Mouse (Mus musculus): Measurements from ENCODE around the gene Tnpo3. TPM values are rescaled to one million over a fixed set of nuclear protein-coding genes. Genes with fewer than 3 reads are reported as not detected.

The Tnpo3 gene
- total and polyA plus RNA-seq, 3 experiments, result 64.9 to 148 (median 139) TPM

- no peak for TF ChIP-seq ZNF384 (IDR thresholded peaks at IDR 0.05; ENCODE audit: low read depth, low read length)
- TF ChIP-seq RCOR1 (IDR thresholded peaks at IDR 0.05; ENCODE audit: low read depth, low read length), result no peak
- no peak for TF ChIP-seq TAL1 (IDR thresholded peaks at IDR 0.05; ENCODE audit: low read length)
- TF ChIP-seq ETS1 (IDR thresholded peaks at IDR 0.05; ENCODE audit: low read depth, low read length), result no peak
- Histone ChIP-seq H3K4me1 (ENCODE audit: control insufficient read depth in 1 of 2, insufficient read depth in 2 of 2, low read length in 2 of 2) (peaks cover 4 to 20% of the 10 kb centered on the region in 2 experiments), H3K79me2 (ENCODE audit: control insufficient read depth, insufficient read depth, low read length, poor library complexity) (no peaks in the 10 kb centered on the region; the same call in 1 of the 2 replicates), H3K9me3 (replicated peaks; ENCODE audit: insufficient read depth, low read length) (no peaks in the 10 kb centered on the region), H3K36me3 (ENCODE audit: control insufficient read depth in 1 of 2, insufficient read depth in 2 of 2, low read length in 2 of 2) (peaks cover 0 to 14% of the 10 kb centered on the region in 2 experiments; a peak in 2 of 4 replicates), H3K9ac (ENCODE audit: control insufficient read depth, low read depth, low read length, poor library complexity, severe bottlenecking) (peak overlapping the region; percentile 83), H3K27me3 (ENCODE audit: control insufficient read depth in 1 of 2, insufficient read depth in 2 of 2, low read length in 2 of 2) (peaks cover 0 to 3% of the 10 kb centered on the region in 2 experiments; a peak in 2 of 4 replicates), H3K4me3 (ENCODE audit: control insufficient read depth in 1 of 2, insufficient read depth in 1 of 2, low read depth in 2 of 2, low read length in 2 of 2) (peak overlapping the region; percentile 75 to 83), H3K27ac (ENCODE audit: control insufficient read depth, low read depth, low read length) (no peak overlapping the region)
- no peak for DNase-seq (ENCODE audit: low read depth, low spot score)
These were observed 82.1 kb downstream of the Tnpo3 start for GRCm38 (mm10) chr6:29527361-29528164.

GRCm38 (mm10) chr6:29526281-29527251 is 83.1 kb downstream of the Tnpo3 start, which contains the start of gene Irf5:
TSS of gene Irf5 (plus strand) at chr6:29526625.
- TF ChIP-seq MAZ (IDR thresholded peaks at IDR 0.05; ENCODE audit: low read depth, low read length) (no peak), ELF1 (IDR thresholded peaks at IDR 0.05; ENCODE audit: low read depth, low read length) (peak; percentile 70; the same call in 1 of the 2 replicates), POLR2A (IDR thresholded peaks at IDR 0.05; ENCODE audit: control insufficient read depth in 1 of 2, insufficient read depth in 1 of 2, low read depth in 1 of 2, low read length in 2 of 2, poor library complexity in 1 of 2) (peak; percentile 24 to 46; a peak in 3 of 4 replicates)
- peak; percentile 40 for DNase-seq (ENCODE audit: low read depth, low spot score)
- H3K27ac ChIP-seq (ENCODE audit: control insufficient read depth, low read depth, low read length), result no peak within 1 kb of the TSS

GRCm38 (mm10) chr6:29525256-29525655 is 84.4 kb downstream of the Tnpo3 start:
- Histone ChIP-seq H3K4me1 (ENCODE audit: control insufficient read depth in 1 of 2, insufficient read depth in 2 of 2, low read length in 2 of 2) (peaks cover 4 to 20% of the 10 kb centered on the region in 2 experiments), H3K36me3 (ENCODE audit: control insufficient read depth in 1 of 2, insufficient read depth in 2 of 2, low read length in 2 of 2) (peaks cover 0 to 14% of the 10 kb centered on the region in 2 experiments; a peak in 2 of 4 replicates), H3K27ac (ENCODE audit: control insufficient read depth, low read depth, low read length) (no peak overlapping the region), H3K9me3 (replicated peaks; ENCODE audit: insufficient read depth, low read length) (no peaks in the 10 kb centered on the region), H3K4me3 (ENCODE audit: control insufficient read depth in 1 of 2, insufficient read depth in 1 of 2, low read depth in 2 of 2, low read length in 2 of 2) (no peak overlapping the region), H3K9ac (ENCODE audit: control insufficient read depth, low read depth, low read length, poor library complexity, severe bottlenecking) (no peak overlapping the region), H3K79me2 (ENCODE audit: control insufficient read depth, insufficient read depth, low read length, poor library complexity) (no peaks in the 10 kb centered on the region; the same call in 1 of the 2 replicates), H3K27me3 (ENCODE audit: control insufficient read depth in 1 of 2, insufficient read depth in 2 of 2, low read length in 2 of 2) (peaks cover 0 to 3% of the 10 kb centered on the region in 2 experiments; a peak in 2 of 4 replicates)
- peak; percentile 75 for DNase-seq (ENCODE audit: low read depth, low spot score)
- TF ChIP-seq MYC (IDR thresholded peaks at IDR 0.05; ENCODE audit: low read depth, low read length) (peak; percentile 60; the same call in 1 of the 2 replicates), MYB (IDR thresholded peaks at IDR 0.05; ENCODE audit: low read depth, low read length) (no peak), SIN3A (IDR thresholded peaks at IDR 0.05; ENCODE audit: low read length) (peak; percentile 38; the same call in 1 of the 2 replicates), MEF2A (IDR thresholded peaks at IDR 0.05; ENCODE audit: extremely low read depth, insufficient replicate concordance, low read depth, low read length, poor library complexity, severe bottlenecking) (no peak), MAZ (IDR thresholded peaks at IDR 0.05; ENCODE audit: low read depth, low read length) (0 out of 2 replicates have a peak, but pooled peaks have one; percentile 52), HCFC1 (IDR thresholded peaks at IDR 0.05; ENCODE audit: low read depth, low read length) (no peak), CTCF (IDR thresholded peaks at IDR 0.05 in 2 of 3, conservative IDR thresholded peaks at IDR 0.05 in 1 of 3; ENCODE audit: control insufficient read depth in 1 of 3, insufficient read depth in 1 of 3, low read depth in 2 of 3, low read length in 3 of 3, poor library complexity in 1 of 3, severe bottlenecking in 1 of 3) (peak; percentile 71 to 73 (median 71)), SMC3 (IDR thresholded peaks at IDR 0.05; ENCODE audit: low read depth, low read length) (peak; percentile 52), CHD1 (IDR thresholded peaks at IDR 0.05; ENCODE audit: low read depth, low read length) (no peak), GABPA (IDR thresholded peaks at IDR 0.05; ENCODE audit: low read depth, low read length) (no peak), RAD21 (IDR thresholded peaks at IDR 0.05; ENCODE audit: low read depth, low read length) (peak; percentile 47), MAFK (IDR thresholded peaks at IDR 0.05; ENCODE audit: borderline replicate concordance, low read depth, low read length) (no peak), USF1 (IDR thresholded peaks at IDR 0.05; ENCODE audit: low read depth, low read length) (no peak), ZC3H11A (IDR thresholded peaks at IDR 0.05; ENCODE audit: low read depth, low read length) (peak; percentile 34; the same call in 1 of the 2 replicates)

More at GRCm38 (mm10) chr6:29526281-29527251, 83.1 kb downstream of the Tnpo3 start, which contains the start of gene Irf5:
- Histone ChIP-seq H3K4me3 (ENCODE audit: control insufficient read depth in 1 of 2, insufficient read depth in 1 of 2, low read depth in 2 of 2, low read length in 2 of 2) (peak within 1 kb of the TSS; percentile 75 to 83), H3K9me3 (replicated peaks; ENCODE audit: insufficient read depth, low read length) (no peaks in the 10 kb centered on the region), H3K4me1 (ENCODE audit: control insufficient read depth in 1 of 2, insufficient read depth in 2 of 2, low read length in 2 of 2) (peaks cover 4 to 20% of the 10 kb centered on the region in 2 experiments), H3K9ac (ENCODE audit: control insufficient read depth, low read depth, low read length, poor library complexity, severe bottlenecking) (peak within 1 kb of the TSS; percentile 83), H3K36me3 (ENCODE audit: control insufficient read depth in 1 of 2, insufficient read depth in 2 of 2, low read length in 2 of 2) (peaks cover 0 to 14% of the 10 kb centered on the region in 2 experiments; a peak in 2 of 4 replicates), H3K27me3 (ENCODE audit: control insufficient read depth in 1 of 2, insufficient read depth in 2 of 2, low read length in 2 of 2) (peaks cover 0 to 3% of the 10 kb centered on the region in 2 experiments; a peak in 2 of 4 replicates), H3K79me2 (ENCODE audit: control insufficient read depth, insufficient read depth, low read length, poor library complexity) (no peaks in the 10 kb centered on the region; the same call in 1 of the 2 replicates)

Data from MEL (cell line).